Mouse (Mus musculus): ENCODE data around the gene Fbxw7.

The Fbxw7 gene

GRCm38 (mm10) chr3:84814762-84815381 lies at the start of gene Fbxw7:
Gene Fbxw7, plus strand, starts transcription at chr3:84815268.
- peak in 1 of 2 experiments; percentile 34 for DNase-seq

DNA sequence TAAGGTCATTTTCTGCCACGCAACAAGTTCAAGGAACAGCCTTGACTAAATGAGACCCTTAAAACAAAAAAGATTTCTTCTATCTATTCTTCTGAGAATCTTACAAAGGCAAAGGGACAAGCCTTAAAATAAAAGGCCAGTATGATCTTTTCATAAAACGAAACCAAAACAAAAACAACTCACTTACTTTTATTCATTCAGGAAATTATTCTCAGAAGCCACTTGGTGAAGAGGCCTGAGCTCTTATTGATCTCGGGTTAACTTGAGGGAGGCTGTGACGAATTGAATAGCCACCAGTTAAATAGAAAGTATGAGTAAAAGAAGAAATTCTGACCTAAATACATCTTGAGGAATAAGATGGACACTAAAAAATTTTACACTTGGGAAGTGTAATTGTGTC lies 46.1 kb upstream of the Fbxw7 start:
- no peak for DNase-seq

- DNase-seq = no peak
These were observed 45.7 kb upstream of the Fbxw7 start for GRCm38 (mm10) chr3:84769411-84769810.

GRCm38 (mm10) chr3:84770518-84770917 lies 44.5 kb upstream of the Fbxw7 start:
- no peak for DNase-seq

GRCm38 (mm10) chr3:84771980-84772379 lies 43.1 kb upstream of the Fbxw7 start:
- DNase-seq = peak in 1 of 2 experiments; percentile 24

GRCm38 (mm10) chr3:84774246-84775066 lies 40.6 kb upstream of the Fbxw7 start:
- DNase-seq = no peak

DNA sequence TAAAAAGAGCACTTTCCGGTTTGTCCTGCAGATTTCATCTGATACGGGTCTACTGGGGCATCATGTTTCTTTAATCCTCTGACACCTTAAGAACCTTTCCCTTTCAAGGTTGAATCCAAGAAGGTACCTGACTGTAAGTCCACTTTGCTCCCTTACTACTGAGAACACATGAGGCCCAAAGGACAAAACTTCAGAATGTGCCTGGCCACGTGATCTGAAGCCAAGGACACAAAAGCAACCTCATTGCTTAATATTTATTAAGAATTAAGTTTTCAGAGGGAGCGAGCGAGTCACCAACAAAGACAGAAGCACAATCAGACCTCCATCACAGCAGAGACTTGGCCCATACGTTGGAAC lies 40.0 kb upstream of the Fbxw7 start:
- no peak for DNase-seq

DNA sequence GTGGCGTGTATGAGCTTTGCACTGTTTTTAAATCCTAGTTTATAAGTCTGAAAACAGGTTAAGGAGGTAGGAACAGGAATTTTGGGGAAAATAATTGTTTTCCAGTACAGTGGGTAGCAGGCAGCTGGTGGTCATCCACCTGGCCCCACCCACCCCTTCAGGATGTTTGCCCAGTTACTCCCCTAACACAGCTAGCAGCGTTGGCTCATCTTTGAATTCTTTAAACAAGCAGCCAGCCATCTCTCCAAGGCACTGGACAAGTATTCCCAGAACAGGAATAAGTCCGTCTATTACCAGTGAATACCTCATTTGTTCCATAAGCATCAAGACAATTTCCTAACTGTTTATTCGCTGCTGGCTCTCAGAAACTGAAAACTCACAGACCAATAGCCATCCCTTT lies 39.5 kb upstream of the Fbxw7 start:
- no peak for DNase-seq

DNA sequence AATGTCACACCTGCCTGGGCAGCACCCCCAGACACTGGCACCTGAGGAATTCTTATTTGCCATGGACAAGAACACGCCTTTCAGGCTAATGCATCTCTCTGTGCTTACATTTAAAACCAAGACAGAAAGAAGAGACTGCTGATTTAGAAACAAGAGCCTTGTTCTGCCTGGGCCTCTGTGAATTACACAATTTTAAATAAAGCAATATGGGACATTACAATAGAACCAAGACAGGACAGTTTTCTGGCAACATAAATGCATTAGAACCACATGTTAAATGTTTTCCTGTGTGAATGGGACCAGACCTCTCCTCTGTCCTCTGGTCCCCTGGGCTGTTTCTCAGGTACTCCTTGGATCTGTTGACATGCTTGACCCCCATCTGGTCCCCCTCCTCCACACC lies 39.0 kb upstream of the Fbxw7 start:
- DNase-seq = no peak

GRCm38 (mm10) chr3:84787914-84788313 lies 27.2 kb upstream of the Fbxw7 start:
- no peak for DNase-seq

- no peak for DNase-seq
These were observed 11.0 kb upstream of the Fbxw7 start for GRCm38 (mm10) chr3:84804036-84804435.

GRCm38 (mm10) chr3:84806206-84806605 lies 8.9 kb upstream of the Fbxw7 start:
- no peak for DNase-seq

DNA sequence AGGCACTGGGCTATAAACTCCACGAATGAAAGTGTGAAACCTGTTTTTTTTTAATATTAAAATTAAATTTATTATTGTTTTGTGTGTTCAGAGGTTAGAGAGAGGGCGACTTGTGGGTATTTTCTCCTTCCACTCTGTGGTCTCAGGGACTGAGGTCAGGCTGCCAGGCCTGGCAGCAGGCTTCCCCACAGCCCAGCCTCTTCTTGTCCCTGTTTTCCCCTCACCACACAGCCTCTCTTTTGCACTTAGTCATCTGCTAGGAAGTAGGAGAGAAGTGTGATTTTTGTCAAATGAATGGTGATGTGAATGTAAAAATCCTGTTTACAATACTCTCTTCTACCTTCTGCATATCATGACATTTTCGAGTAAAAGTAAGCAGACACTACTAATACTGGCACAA lies 7.2 kb upstream of the Fbxw7 start:
- DNase-seq = no peak

GRCm38 (mm10) chr3:84808906-84809305 lies 6.2 kb upstream of the Fbxw7 start:
- no peak for DNase-seq

DNA sequence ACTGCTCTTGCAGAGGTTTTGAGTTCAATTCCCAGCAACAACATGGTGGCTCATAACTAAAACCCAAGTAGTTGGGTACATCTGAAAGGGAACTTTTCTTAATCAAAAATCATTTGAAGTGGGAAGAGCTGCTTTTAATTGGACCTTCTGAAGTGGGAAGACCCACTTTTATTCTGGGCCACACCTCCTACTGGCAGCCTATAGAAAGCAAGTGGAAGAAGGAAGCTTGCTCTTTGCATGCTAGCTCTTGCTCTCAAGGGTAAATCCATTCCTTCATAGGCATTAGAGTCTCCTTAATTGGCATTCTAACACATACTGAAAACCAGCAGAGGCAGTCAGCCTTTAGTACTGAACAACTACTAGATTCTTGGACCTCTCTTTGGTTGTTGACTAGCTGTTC lies 4.3 kb upstream of the Fbxw7 start:
- DNase-seq = no peak

DNA sequence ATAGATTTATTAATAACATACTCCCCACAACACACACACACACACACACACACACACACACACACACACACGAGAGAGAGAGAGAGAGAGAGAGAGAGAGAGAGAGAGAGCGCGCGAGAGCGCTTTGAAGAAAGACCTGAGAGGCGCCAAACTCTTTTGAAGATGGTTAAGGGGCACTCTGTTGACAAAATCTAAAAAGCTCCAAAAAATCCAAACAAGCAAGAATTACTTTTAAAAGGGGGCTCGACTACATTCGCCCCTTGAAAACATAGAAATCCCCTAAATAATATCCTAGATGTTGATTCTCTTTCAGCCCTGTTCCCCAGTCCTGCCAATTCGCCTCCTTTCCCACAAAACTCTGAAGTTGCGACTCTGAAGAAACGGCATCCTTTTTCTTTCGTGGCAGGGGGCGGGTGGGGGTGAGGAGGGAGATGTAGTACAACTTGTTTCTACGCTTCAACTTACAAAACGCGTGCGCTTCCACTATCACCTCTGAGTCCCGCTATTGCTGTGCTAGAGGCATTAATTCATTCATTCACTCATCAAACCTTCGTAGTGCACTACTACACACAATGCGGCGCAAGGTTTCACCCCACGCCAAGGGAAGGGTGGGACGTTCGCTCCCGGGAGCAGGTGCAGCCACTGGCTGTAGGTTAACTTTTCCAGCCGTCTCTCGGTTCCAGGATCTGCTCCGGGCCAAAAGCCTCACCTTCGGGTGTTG lies 1.5 kb upstream of the Fbxw7 start:
- DNase-seq = no peak

- peak; percentile 100 for DNase-seq
These were observed 809 bp upstream of the Fbxw7 start for GRCm38 (mm10) chr3:84814157-84814761.

- peak; percentile 66 to 75 for DNase-seq
These were observed 393 bp downstream of the Fbxw7 start for GRCm38 (mm10) chr3:84815461-84815860.

GRCm38 (mm10) chr3:84816951-84817350 lies 1.9 kb downstream of the Fbxw7 start:
- DNase-seq = no peak

- no peak for DNase-seq
These were observed 5.7 kb downstream of the Fbxw7 start for GRCm38 (mm10) chr3:84820654-84821201.

DNA sequence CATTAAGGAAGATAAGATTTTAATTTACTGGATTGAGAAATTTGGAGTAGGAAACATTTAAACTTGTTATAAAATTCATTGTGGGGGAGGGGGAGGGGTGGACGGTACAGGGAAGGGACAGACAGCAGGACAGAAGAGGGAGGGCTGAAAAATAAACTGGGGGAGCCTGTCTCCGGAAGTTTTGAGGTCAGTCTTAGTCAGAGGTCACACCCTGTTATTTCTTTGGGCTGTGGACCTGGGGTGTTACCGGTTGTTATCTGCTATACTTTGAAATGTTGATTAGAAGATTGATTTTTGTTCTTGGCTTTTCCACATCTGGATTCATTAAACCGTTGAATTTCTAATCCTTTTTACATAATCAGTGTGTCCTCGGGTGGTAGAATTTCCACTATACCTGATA lies 10.9 kb downstream of the Fbxw7 start:
- DNase-seq = no peak

DNA sequence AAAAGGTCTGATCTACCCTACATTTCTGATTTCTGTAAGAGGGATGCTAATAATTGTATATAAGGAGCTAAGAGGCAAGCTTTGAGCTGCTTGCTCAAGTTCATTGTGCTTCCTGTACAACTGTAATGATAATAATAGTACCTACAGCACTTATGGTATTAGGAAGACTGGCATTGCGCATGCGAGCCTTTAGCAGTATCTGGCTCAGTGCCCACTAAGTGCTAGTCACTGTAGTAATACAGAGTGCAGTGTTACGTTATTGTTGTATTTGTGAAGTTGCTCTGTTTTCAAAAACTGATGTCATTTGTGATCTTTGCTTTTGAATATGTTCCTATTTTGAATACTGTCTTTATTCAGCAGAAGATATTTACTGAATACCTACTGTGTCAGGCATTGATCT lies 11.3 kb downstream of the Fbxw7 start:
- DNase-seq = peak in 1 of 2 experiments; percentile 24

DNA sequence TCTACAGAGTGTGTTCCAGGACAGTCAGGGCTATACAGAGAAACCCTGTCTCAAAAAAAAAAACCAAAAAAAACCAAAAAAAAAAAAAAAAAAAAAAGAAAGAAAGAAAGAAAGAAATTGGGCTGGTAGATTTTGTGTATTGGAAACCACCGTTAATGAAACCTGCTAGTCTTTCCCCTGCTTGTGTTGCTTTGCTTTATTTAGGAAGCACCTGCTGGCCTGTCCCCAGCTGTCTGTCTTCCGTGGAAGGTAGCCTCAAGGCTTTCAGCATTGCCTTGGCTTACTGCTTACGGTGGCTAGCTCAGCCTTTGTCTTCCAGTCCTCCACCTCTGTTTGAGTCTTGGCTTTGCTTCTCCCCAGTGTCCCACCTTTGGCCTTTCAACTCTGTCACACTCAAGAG lies 11.9 kb downstream of the Fbxw7 start:
- DNase-seq = no peak

Measured in lung, postnatal 4 days (tissue).